Mouse (Mus musculus) lung, embryonic 14.5 days (tissue): ENCODE measurements around the gene Ttn. TPM values are rescaled to one million over a fixed set of nuclear protein-coding genes. Genes with fewer than 3 reads are reported as not detected.

Source experiments
- ATAC-seq: fragments of 200-750 bp; cut with Nextera tagmentation; 2 replicates; pipeline ENCODE4 v1.8.0; 2017; ENCODE audit warnings: mild to moderate bottlenecking, moderate TSS enrichment, moderate library complexity; ENCODE audit not compliant: insufficient read depth
- DNase-seq: peaks from one replicate; pipeline ENCODE4 v3.0.0-alpha.2; 2015
- H3K27ac ChIP-seq: fragments of 300-500 bp; sonication (generic); 2 replicates; pipeline ENCODE4 v1.5.1; 2014; ENCODE audit warnings: low read depth, mild to moderate bottlenecking, moderate library complexity
- H3K27me3 ChIP-seq: fragments of 300-500 bp; sonication (generic); 2 replicates; pipeline ENCODE4 v1.6.1; 2014; ENCODE audit warnings: low read length, control low read depth; ENCODE audit not compliant: insufficient read depth
- H3K36me3 ChIP-seq: fragments of 300-500 bp; sonication (generic); 2 replicates; pipeline ENCODE4 v1.6.1; 2014; ENCODE audit warnings: control low read depth; ENCODE audit not compliant: insufficient read depth
- H3K4me1 ChIP-seq: fragments of 300-500 bp; sonication (generic); 2 replicates; pipeline ENCODE4 v1.6.1; 2014; ENCODE audit warnings: antibody characterized with exemption, control low read depth; ENCODE audit not compliant: insufficient read depth
- H3K4me2 ChIP-seq: fragments of 300-500 bp; sonication (generic); 2 replicates; pipeline ENCODE4 v1.6.1; 2014; ENCODE audit warnings: mild to moderate bottlenecking
- H3K4me3 ChIP-seq: fragments of 300-500 bp; sonication (generic); 2 replicates; pipeline ENCODE4 v1.5.1; 2014; ENCODE audit warnings: low read depth, low read length
- H3K9ac ChIP-seq: fragments of 300-500 bp; sonication (generic); 2 replicates; pipeline ENCODE4 v1.6.1; 2014
- H3K9me3 ChIP-seq: fragments of 300-500 bp; sonication (generic); 2 replicates; pipeline ENCODE4 v1.6.1; 2016; ENCODE audit warnings: low read depth, low read length, control low read depth
- CTCF ChIP-seq: IDR thresholded peaks from 2 replicates; pipeline ENCODE4 v1.5.1; 2016; ENCODE audit warnings: antibody characterized with exemption, low read depth
- WGBS: fragments of 180-500 bp; shearing (Covaris S2); extraction: QIAGEN DNeasy Blood & Tissue Kit; methylation state at CpG from one replicate; pipeline ENCODE4 v1.1.7; 2014; 5-methylcytosine and 5-hydroxymethylcytosine counted together
- polyA plus RNA-seq: library from polyadenylated mRNA; unstranded; fragments of >200 nt; fragmentation: Nextera tagmentation; extraction: Ambion mirVana; gene quantifications from 2 replicates; pipeline ENCODE4 v1.2.1, GENCODE M21; 2014

The Ttn gene
- polyA plus RNA-seq, 1 experiment from 2014 or later, result 0.63 TPM

GRCm38 (mm10) chr2:76966013-76966412 lies 16.3 kb downstream of the Ttn start:
- no peak overlapping the region for H3K27ac ChIP-seq
- no peaks in the 10 kb centered on the region for H3K27me3 ChIP-seq
- H3K4me3 ChIP-seq, result no peak overlapping the region
- H3K9me3 ChIP-seq, result no peaks in the 10 kb centered on the region
- H3K9ac ChIP-seq, result no peak overlapping the region
- no peaks in the 10 kb centered on the region for H3K36me3 ChIP-seq
- 68% methylated on average over 2 of the region's 2 CpGs for WGBS
- TF ChIP-seq CTCF, result no peak
- no peak for ATAC-seq
- no peak overlapping the region for H3K4me2 ChIP-seq
- no peaks in the 10 kb centered on the region for H3K4me1 ChIP-seq
- no peak for DNase-seq

- ATAC-seq (no peak), DNase-seq (no peak)
- no peaks in the 10 kb centered on the region for H3K27me3 ChIP-seq
- no peaks in the 10 kb centered on the region for H3K9me3 ChIP-seq
- H3K4me3 ChIP-seq, result no peak overlapping the region
- no peak for TF ChIP-seq CTCF
- 63% methylated on average over 7 of the region's 7 CpGs for WGBS
- H3K27ac ChIP-seq, result no peak overlapping the region
- no peak overlapping the region for H3K9ac ChIP-seq
- H3K36me3 ChIP-seq, result no peaks in the 10 kb centered on the region
- H3K4me2 ChIP-seq, result no peak overlapping the region
- no peaks in the 10 kb centered on the region for H3K4me1 ChIP-seq
Measured at GRCm38 (mm10) chr2:76965542-76965941, 16.8 kb downstream of the Ttn start.

DNA sequence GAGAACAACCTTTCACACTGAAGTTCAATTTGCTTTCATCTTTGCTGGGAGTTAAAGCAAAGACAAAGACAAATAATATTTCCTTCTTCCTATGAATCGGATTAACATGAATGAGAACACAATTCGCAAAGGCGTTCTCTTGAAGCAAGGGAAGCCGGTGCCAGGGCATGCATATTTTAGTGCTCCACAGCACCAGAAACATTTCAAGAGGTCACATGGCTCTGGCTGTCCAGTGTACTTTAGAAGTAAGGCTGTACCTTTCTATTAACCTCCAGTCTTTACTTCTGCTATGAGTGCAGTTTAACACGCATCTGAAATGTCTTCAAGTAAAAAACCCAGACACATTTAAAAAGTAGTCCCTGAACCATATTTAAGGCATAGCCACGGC lies 20.3 kb downstream of the Ttn start:
- Histone ChIP-seq H3K9me3 (no peaks in the 10 kb centered on the region), H3K4me2 (no peak overlapping the region), H3K9ac (no peak overlapping the region), H3K36me3 (no peaks in the 10 kb centered on the region), H3K27ac (no peak overlapping the region), H3K4me1 (no peaks in the 10 kb centered on the region), H3K4me3 (no peak overlapping the region), H3K27me3 (no peaks in the 10 kb centered on the region)
- ATAC-seq (no peak), DNase-seq (no peak)
- 59% methylated on average over 6 of the region's 6 CpGs for WGBS
- no peak for TF ChIP-seq CTCF

DNA sequence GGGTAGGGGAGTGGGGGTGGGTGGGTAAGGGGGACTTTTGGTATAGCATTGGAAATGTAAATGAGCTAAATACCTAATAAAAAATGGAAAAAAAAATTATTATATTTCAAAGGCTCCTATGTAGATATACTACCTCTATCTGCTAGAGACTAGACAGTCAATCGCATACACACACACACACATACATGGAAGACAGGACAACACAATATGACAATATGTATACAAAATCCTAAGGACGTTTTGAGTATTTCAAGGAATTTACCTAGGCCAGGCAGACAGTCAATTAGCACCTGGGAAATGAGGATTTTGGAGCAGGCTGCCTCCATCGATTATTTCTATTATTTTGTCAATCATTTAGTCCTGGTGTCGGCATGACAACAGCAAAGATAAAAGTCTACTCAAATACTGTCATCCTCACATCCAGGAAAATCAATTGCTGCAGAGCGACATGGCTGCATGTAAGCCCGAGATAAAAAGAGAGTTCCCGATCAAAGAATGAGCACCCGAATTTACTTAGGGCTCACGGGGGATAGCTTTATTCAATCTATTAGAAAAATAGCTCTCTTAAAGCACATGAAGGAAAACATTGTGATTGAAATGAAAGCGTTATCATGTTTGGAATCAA lies 20.8 kb downstream of the Ttn start:
- Histone ChIP-seq H3K36me3 (no peaks in the 10 kb centered on the region), H3K27me3 (no peaks in the 10 kb centered on the region), H3K9me3 (no peaks in the 10 kb centered on the region), H3K9ac (no peak overlapping the region), H3K27ac (no peak overlapping the region), H3K4me3 (no peak overlapping the region), H3K4me2 (no peak overlapping the region), H3K4me1 (no peaks in the 10 kb centered on the region)
- 75% methylated on average over 10 of the region's 10 CpGs for WGBS
- DNase-seq (no peak), ATAC-seq (no peak)
- TF ChIP-seq CTCF, result no peak

GRCm38 (mm10) chr2:76949774-76950173 lies 32.6 kb downstream of the Ttn start:
- H3K4me1 ChIP-seq, result no peaks in the 10 kb centered on the region
- H3K9ac ChIP-seq, result no peak overlapping the region
- no peaks in the 10 kb centered on the region for H3K36me3 ChIP-seq
- WGBS, result 64% methylated on average over 7 of the region's 7 CpGs
- no peak overlapping the region for H3K4me3 ChIP-seq
- DNase-seq (no peak), ATAC-seq (no peak)
- no peaks in the 10 kb centered on the region for H3K27me3 ChIP-seq
- H3K9me3 ChIP-seq, result no peaks in the 10 kb centered on the region
- H3K4me2 ChIP-seq, result no peak overlapping the region
- TF ChIP-seq CTCF, result no peak
- H3K27ac ChIP-seq, result no peak overlapping the region

- Histone ChIP-seq H3K36me3 (no peaks in the 10 kb centered on the region), H3K9ac (no peak overlapping the region), H3K27me3 (no peaks in the 10 kb centered on the region), H3K27ac (no peak overlapping the region), H3K9me3 (no peaks in the 10 kb centered on the region), H3K4me3 (no peak overlapping the region), H3K4me2 (no peak overlapping the region), H3K4me1 (no peaks in the 10 kb centered on the region)
- no peak for DNase-seq
- no peak for ATAC-seq
- no peak for TF ChIP-seq CTCF
- 60% methylated on average over 10 of the region's 10 CpGs for WGBS
Measured at GRCm38 (mm10) chr2:76938515-76938914, 43.8 kb downstream of the Ttn start.

DNA sequence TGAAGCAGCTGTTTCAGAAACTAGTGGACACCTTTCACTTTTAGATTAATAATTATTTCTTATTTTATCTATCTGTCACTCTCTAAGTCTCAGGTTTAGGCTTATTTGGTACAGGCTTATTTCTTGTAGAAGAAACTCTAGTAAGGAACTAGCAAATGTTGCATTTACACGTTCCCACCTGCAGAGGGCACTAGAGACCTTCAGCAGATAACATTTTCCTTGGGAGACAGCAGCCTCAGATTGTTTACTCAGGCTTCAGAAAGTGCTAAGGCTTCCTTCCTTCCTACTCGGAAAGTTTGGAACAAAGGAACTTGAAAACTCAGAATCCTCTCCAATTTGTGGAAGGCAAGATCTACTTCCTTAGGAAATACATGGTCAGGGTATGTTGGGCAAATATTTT lies 52.6 kb downstream of the Ttn start:
- H3K4me3 ChIP-seq, result no peak overlapping the region
- peak; percentile 91 for TF ChIP-seq CTCF
- H3K36me3 ChIP-seq, result no peaks in the 10 kb centered on the region
- no peak overlapping the region for H3K9ac ChIP-seq
- no peaks in the 10 kb centered on the region for H3K27me3 ChIP-seq
- whole genome bisulfite sequencing, result 0% methylated on average over 2 of the region's 2 CpGs
- no peaks in the 10 kb centered on the region for H3K9me3 ChIP-seq
- H3K27ac ChIP-seq, result no peak overlapping the region
- H3K4me2 ChIP-seq, result no peak overlapping the region
- DNase-seq, result peak; percentile 93
- ATAC-seq, result peak; percentile 69
- H3K4me1 ChIP-seq, result no peaks in the 10 kb centered on the region

DNA sequence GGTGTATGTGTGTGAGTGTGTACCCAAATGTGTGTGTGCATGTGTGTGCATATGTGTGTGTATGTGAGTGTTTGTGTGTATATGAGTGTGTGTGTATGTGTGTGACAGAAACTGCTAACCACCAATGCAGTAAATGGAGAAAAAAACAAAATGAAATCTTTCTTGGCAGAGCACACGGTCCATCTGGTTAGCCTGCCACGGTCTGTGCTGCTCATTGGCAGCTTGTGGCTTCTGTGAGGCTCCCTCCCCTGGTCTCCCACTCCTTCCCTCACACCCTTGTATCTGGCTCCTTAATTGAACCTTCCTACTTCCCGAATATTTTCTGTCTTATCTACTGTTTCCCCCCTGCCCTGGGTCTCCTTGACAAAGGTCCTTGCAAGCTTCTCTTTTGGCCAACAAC lies 53.5 kb downstream of the Ttn start:
- ATAC-seq, result no peak
- H3K36me3 ChIP-seq, result no peaks in the 10 kb centered on the region

More for the DNA sequence above, 53.5 kb downstream of the Ttn start:
- H3K4me1 ChIP-seq, result no peaks in the 10 kb centered on the region
- H3K27me3 ChIP-seq, result no peaks in the 10 kb centered on the region
- no peak for TF ChIP-seq CTCF
- 41% methylated on average over 3 of the region's 3 CpGs for WGBS
- no peak overlapping the region for H3K4me3 ChIP-seq
- H3K9ac ChIP-seq, result no peak overlapping the region
- no peak for DNase-seq
- H3K27ac ChIP-seq, result no peak overlapping the region
- no peaks in the 10 kb centered on the region for H3K9me3 ChIP-seq
- no peak overlapping the region for H3K4me2 ChIP-seq
